ENCODE assay signal across 35 mouse cellular contexts in the genomic region with DNA sequence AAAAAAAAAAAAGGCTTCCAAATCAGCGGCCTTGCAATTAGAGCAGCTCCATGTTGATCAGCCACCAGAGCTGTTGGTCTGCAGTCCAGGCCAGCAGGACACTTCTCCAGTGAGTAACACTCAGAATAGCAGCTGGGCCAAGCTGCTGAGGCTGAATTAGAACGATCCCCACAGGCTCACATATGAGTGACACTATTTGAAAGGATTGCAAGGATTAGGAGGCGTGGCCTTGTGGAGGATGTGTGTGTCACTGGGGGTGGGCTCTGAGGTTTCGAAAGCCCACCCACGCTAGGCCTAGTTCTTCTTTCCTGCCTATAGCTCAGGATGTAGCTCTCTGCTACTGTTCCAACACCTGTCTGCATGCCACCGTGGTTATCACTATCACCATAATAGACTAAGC.
"Had no signal": no experiment of that assay in that cellular context is flagged by ENCODE, and none has a peak within 500 bp of the region (broad histone marks: within the 10 kb centered on the region; RNA-seq: fewer than 3 reads in every experiment).

No protein-coding gene starts in this region.

- H3K27ac ChIP-seq: heart, embryonic 10.5 days; heart, embryonic 13.5 days; heart, embryonic 15.5 days; hindbrain, embryonic 10.5 days; hindbrain, embryonic 12.5 days; hindbrain, embryonic 13.5 days; hindbrain, embryonic 14.5 days; hindbrain, embryonic 15.5 days; hindbrain, postnatal 0 days; intestine, embryonic 15.5 days; kidney, embryonic 15.5 days; kidney, postnatal 0 days; layer of hippocampus, adult 2 months; left cerebral cortex, adult 2 months had no signal

- H3K36me3 ChIP-seq: intestine, embryonic 15.5 days had no signal

- ATAC-seq: hindbrain, embryonic 16.5 days; hindbrain, postnatal 0 days; inflammation-experienced regulatory T-cells, adult 6 months; intestine, embryonic 15.5 days; intestine, embryonic 16.5 days; intestine, postnatal 0 days had no signal

- H3K9me3 ChIP-seq: heart, embryonic 10.5 days; heart, embryonic 13.5 days; heart, embryonic 15.5 days; hindbrain, embryonic 10.5 days; hindbrain, embryonic 12.5 days; hindbrain, embryonic 13.5 days; hindbrain, embryonic 15.5 days; intestine, embryonic 15.5 days; kidney, embryonic 15.5 days had no signal

- H3K27me3 ChIP-seq: heart, embryonic 13.5 days; heart, embryonic 15.5 days; hindbrain, embryonic 12.5 days; hindbrain, embryonic 13.5 days; hindbrain, embryonic 15.5 days; intestine, embryonic 15.5 days; kidney, embryonic 15.5 days had no signal

- H3K4me1 ChIP-seq: hindbrain, embryonic 12.5 days; intestine, embryonic 15.5 days; kidney, embryonic 15.5 days had no signal

- DNase-seq: heart, postnatal 10 days; heart, postnatal 14 days; heart, postnatal 36 days; heart, postnatal 4 days; kidney, adult 11 months; kidney, adult 18-20 months; kidney, adult 2 months; kidney, adult 8-10 months; kidney, adult 9 months; kidney, postnatal 10 days; kidney, postnatal 14 days; kidney, postnatal 25 days; kidney, postnatal 36 days; kidney, postnatal 4 days; layer of hippocampus, adult 9-11 months; layer of hippocampus, postnatal 36 days had no signal

- H3K4me3 ChIP-seq: heart, embryonic 10.5 days; heart, embryonic 13.5 days; heart, embryonic 15.5 days; hindbrain, embryonic 10.5 days; hindbrain, embryonic 12.5 days; hindbrain, embryonic 13.5 days; hindbrain, embryonic 15.5 days; intestine, embryonic 15.5 days; kidney, embryonic 15.5 days; layer of hippocampus, adult 2 months; left cerebral cortex, adult 2 months had no signal

- H3K9ac ChIP-seq: heart, embryonic 13.5 days; heart, embryonic 15.5 days; hindbrain, embryonic 12.5 days; hindbrain, embryonic 13.5 days; hindbrain, embryonic 14.5 days; hindbrain, embryonic 15.5 days; intestine, embryonic 15.5 days; kidney, embryonic 15.5 days had no signal

- H3K4me2 ChIP-seq: heart, embryonic 11.5 days; heart, embryonic 13.5 days; heart, embryonic 15.5 days; hindbrain, embryonic 12.5 days; hindbrain, embryonic 13.5 days; hindbrain, embryonic 14.5 days; hindbrain, embryonic 15.5 days; intestine, embryonic 15.5 days; kidney, embryonic 15.5 days had no signal
